Mouse (Mus musculus): Measurements from ENCODE around the gene Lmtk2. TPM values are rescaled to one million over a fixed set of nuclear protein-coding genes. Genes with fewer than 3 reads are reported as not detected.

The Lmtk2 gene
- total and polyA plus RNA-seq, 2 experiments from 2014 or later: 7.1 to 58.8 TPM

- no peak for TF ChIP-seq CTCF (IDR thresholded peaks at IDR 0.05; ENCODE audit: low read depth)
- no peak for ATAC-seq
- no peak for DNase-seq (ENCODE audit: low spot score)
- H3K9ac ChIP-seq (replicated peaks; ENCODE audit: low read length): no peak overlapping the region
- H3K4me2 ChIP-seq (ENCODE audit: low read depth, low read length): no peak overlapping the region
- no peaks in the 10 kb centered on the region for H3K27me3 ChIP-seq (ENCODE audit: insufficient read depth, low read length)
- no peak overlapping the region for H3K27ac ChIP-seq
- no peaks in the 10 kb centered on the region for H3K4me1 ChIP-seq (ENCODE audit: insufficient read depth, low read length)
- no peaks in the 10 kb centered on the region for H3K36me3 ChIP-seq (ENCODE audit: insufficient read depth, low read length)
- WGBS: 42% methylated on average over 1 of the region's 1 CpGs
- H3K4me3 ChIP-seq (ENCODE audit: low read length): no peak overlapping the region
- no peaks in the 10 kb centered on the region for H3K9me3 ChIP-seq (ENCODE audit: low read length)
Measured at GRCm38 (mm10) chr5:144071249-144071648, 29.0 kb upstream of the Lmtk2 start.

GRCm38 (mm10) chr5:144077541-144077940 is 22.7 kb upstream of the Lmtk2 start:
- WGBS: 74% methylated on average over 1 of the region's 1 CpGs
- H3K9ac ChIP-seq (replicated peaks; ENCODE audit: low read length): no peak overlapping the region
- no peak overlapping the region for H3K4me3 ChIP-seq (ENCODE audit: low read length)
- no peak overlapping the region for H3K27ac ChIP-seq
- no peak for DNase-seq (ENCODE audit: low spot score)
- no peaks in the 10 kb centered on the region for H3K9me3 ChIP-seq (ENCODE audit: low read length)
- H3K4me1 ChIP-seq (ENCODE audit: insufficient read depth, low read length): no peaks in the 10 kb centered on the region
- no peak overlapping the region for H3K4me2 ChIP-seq (ENCODE audit: low read depth, low read length)
- no peaks in the 10 kb centered on the region for H3K27me3 ChIP-seq (ENCODE audit: insufficient read depth, low read length)
- no peaks in the 10 kb centered on the region for H3K36me3 ChIP-seq (ENCODE audit: insufficient read depth, low read length)
- ATAC-seq: no peak
- TF ChIP-seq CTCF (IDR thresholded peaks at IDR 0.05; ENCODE audit: low read depth): no peak

GRCm38 (mm10) chr5:144080886-144081285 is 19.4 kb upstream of the Lmtk2 start:
- Histone ChIP-seq H3K4me3 (ENCODE audit: low read length) (no peak overlapping the region), H3K4me2 (ENCODE audit: low read depth, low read length) (no peak overlapping the region), H3K36me3 (ENCODE audit: insufficient read depth, low read length) (no peaks in the 10 kb centered on the region), H3K27ac (no peak overlapping the region), H3K4me1 (ENCODE audit: insufficient read depth, low read length) (no peaks in the 10 kb centered on the region), H3K9me3 (ENCODE audit: low read length) (no peaks in the 10 kb centered on the region), H3K9ac (replicated peaks; ENCODE audit: low read length) (no peak overlapping the region), H3K27me3 (ENCODE audit: insufficient read depth, low read length) (no peaks in the 10 kb centered on the region)
- WGBS: 53% methylated on average over 2 of the region's 2 CpGs
- DNase-seq (ENCODE audit: low spot score) (no peak), ATAC-seq (no peak)
- TF ChIP-seq CTCF (IDR thresholded peaks at IDR 0.05; ENCODE audit: low read depth): no peak

- Histone ChIP-seq H3K9ac (replicated peaks; ENCODE audit: low read length) (no peak overlapping the region), H3K27ac (no peak overlapping the region), H3K4me1 (ENCODE audit: insufficient read depth, low read length) (no peaks in the 10 kb centered on the region), H3K4me2 (ENCODE audit: low read depth, low read length) (no peak overlapping the region), H3K9me3 (ENCODE audit: low read length) (no peaks in the 10 kb centered on the region), H3K4me3 (ENCODE audit: low read length) (no peak overlapping the region), H3K27me3 (ENCODE audit: insufficient read depth, low read length) (no peaks in the 10 kb centered on the region), H3K36me3 (ENCODE audit: insufficient read depth, low read length) (no peaks in the 10 kb centered on the region)
- TF ChIP-seq CTCF (IDR thresholded peaks at IDR 0.05; ENCODE audit: low read depth): no peak
- 84% methylated on average over 5 of the region's 5 CpGs for WGBS
- ATAC-seq (no peak), DNase-seq (ENCODE audit: low spot score) (no peak)
Measured at GRCm38 (mm10) chr5:144082006-144082405, 18.2 kb upstream of the Lmtk2 start.

GRCm38 (mm10) chr5:144083521-144083920 is 16.7 kb upstream of the Lmtk2 start:
- no peak overlapping the region for H3K9ac ChIP-seq (replicated peaks; ENCODE audit: low read length)
- 81% methylated on average over 2 of the region's 2 CpGs for WGBS
- no peaks in the 10 kb centered on the region for H3K36me3 ChIP-seq (ENCODE audit: insufficient read depth, low read length)
- no peaks in the 10 kb centered on the region for H3K27me3 ChIP-seq (ENCODE audit: insufficient read depth, low read length)
- DNase-seq (ENCODE audit: low spot score): no peak
- ATAC-seq: no peak
- no peak overlapping the region for H3K27ac ChIP-seq
- no peaks in the 10 kb centered on the region for H3K4me1 ChIP-seq (ENCODE audit: insufficient read depth, low read length)
- no peaks in the 10 kb centered on the region for H3K9me3 ChIP-seq (ENCODE audit: low read length)
- H3K4me3 ChIP-seq (ENCODE audit: low read length): no peak overlapping the region
- no peak for TF ChIP-seq CTCF (IDR thresholded peaks at IDR 0.05; ENCODE audit: low read depth)
- H3K4me2 ChIP-seq (ENCODE audit: low read depth, low read length): no peak overlapping the region

GRCm38 (mm10) chr5:144084271-144084670 is 16.0 kb upstream of the Lmtk2 start:
- no peaks in the 10 kb centered on the region for H3K27me3 ChIP-seq (ENCODE audit: insufficient read depth, low read length)
- TF ChIP-seq CTCF (IDR thresholded peaks at IDR 0.05; ENCODE audit: low read depth): no peak
- no peak overlapping the region for H3K27ac ChIP-seq
- no peaks in the 10 kb centered on the region for H3K36me3 ChIP-seq (ENCODE audit: insufficient read depth, low read length)
- no peaks in the 10 kb centered on the region for H3K4me1 ChIP-seq (ENCODE audit: insufficient read depth, low read length)
- H3K9me3 ChIP-seq (ENCODE audit: low read length): no peaks in the 10 kb centered on the region
- DNase-seq (ENCODE audit: low spot score) (no peak), ATAC-seq (no peak)
- no peak overlapping the region for H3K4me2 ChIP-seq (ENCODE audit: low read depth, low read length)
- H3K4me3 ChIP-seq (ENCODE audit: low read length): no peak overlapping the region
- no peak overlapping the region for H3K9ac ChIP-seq (replicated peaks; ENCODE audit: low read length)
- 63% methylated on average over 4 of the region's 4 CpGs for WGBS

GRCm38 (mm10) chr5:144085696-144086095 is 14.5 kb upstream of the Lmtk2 start:
- no peak for TF ChIP-seq CTCF (IDR thresholded peaks at IDR 0.05; ENCODE audit: low read depth)
- no peak overlapping the region for H3K4me3 ChIP-seq (ENCODE audit: low read length)
- no peak for ATAC-seq
- H3K4me2 ChIP-seq (ENCODE audit: low read depth, low read length): no peak overlapping the region
- no peaks in the 10 kb centered on the region for H3K9me3 ChIP-seq (ENCODE audit: low read length)
- DNase-seq (ENCODE audit: low spot score): no peak
- H3K27me3 ChIP-seq (ENCODE audit: insufficient read depth, low read length): no peaks in the 10 kb centered on the region
- H3K36me3 ChIP-seq (ENCODE audit: insufficient read depth, low read length): no peaks in the 10 kb centered on the region
- 80% methylated on average over 6 of the region's 6 CpGs for WGBS
- no peak overlapping the region for H3K27ac ChIP-seq
- H3K9ac ChIP-seq (replicated peaks; ENCODE audit: low read length): no peak overlapping the region
- no peaks in the 10 kb centered on the region for H3K4me1 ChIP-seq (ENCODE audit: insufficient read depth, low read length)

Data from hindbrain, postnatal 0 days (tissue).